Mouse (Mus musculus): ENCODE data around the gene Pdcd6ip.

- TF ChIP-seq CTCF (IDR thresholded peaks at IDR 0.05; ENCODE audit: borderline replicate concordance, insufficient read depth, low read depth, low read length) (no peak), POLR2A (IDR thresholded peaks at IDR 0.05; ENCODE audit: borderline replicate concordance, insufficient read depth, low read length) (peak; percentile 82)
Measured at GRCm38 (mm10) chr9:113707481-113708360, at the start of gene Pdcd6ip.
